7 mouse cellular contexts compared by ENCODE assay signal in the genomic region with DNA sequence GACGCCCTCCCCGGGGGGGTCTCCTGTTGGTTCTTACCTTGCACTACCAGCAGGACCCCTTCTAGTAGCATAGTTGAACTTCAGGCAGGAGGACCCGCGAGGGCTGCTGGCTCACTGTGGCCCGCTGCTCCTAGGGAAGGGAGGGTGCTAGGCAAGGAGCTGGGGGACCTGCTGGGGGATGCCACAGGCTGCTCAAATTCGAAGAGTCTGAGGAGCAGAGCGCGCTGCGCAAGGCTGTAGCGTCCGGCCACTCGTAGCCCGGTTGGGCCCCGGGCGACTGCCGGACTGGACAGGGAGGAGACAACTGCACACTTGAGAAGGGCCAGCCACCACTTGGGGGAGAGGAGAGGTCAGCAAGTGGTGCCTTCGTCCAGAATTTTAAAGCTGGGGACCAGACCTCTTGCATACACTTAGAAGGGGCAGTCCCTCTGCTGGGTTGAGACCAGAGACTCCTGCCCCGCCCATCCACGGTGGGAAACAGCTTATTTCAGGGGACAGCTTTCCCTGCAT. TPM values are rescaled to one million over a fixed set of nuclear protein-coding genes. Genes with fewer than 3 reads are reported as not detected.
DNase-seq lines count a peak whose midpoint lies in the region; ATAC-seq and TF ChIP-seq lines count a peak whose summit lies in the region.

A gene (minus strand): TSS at position 455 of the 510 bp plus-strand sequence.

- H3K9me3 ChIP-seq in ES-Bruce4 (replicated peaks; ENCODE audit: control insufficient read depth, insufficient read depth, low read length, poor library complexity, severe bottlenecking) = no peaks in the 10 kb centered on the region
- H3K9me3 ChIP-seq in heart, embryonic 13.5 days = 0 out of 2 replicates have a peak, but pooled peaks cover 9% of the 10 kb centered on the region
- H3K9me3 ChIP-seq in megakaryocyte, embryonic 14.5 days = peaks cover 12% of the 10 kb centered on the region

- H3ac ChIP-seq in C2C12 (ENCODE audit: control insufficient read depth, insufficient read length, low read depth) = peak within 1 kb of the TSS; percentile 49

- ATAC-seq in heart, embryonic 13.5 days (ENCODE audit: extremely low read depth, insufficient number of reproducible peaks, low FRiP score, low TSS enrichment) = peak; percentile 19; the same call in 1 of the 2 replicates

- H3K4me3 ChIP-seq in C2C12 (ENCODE audit: insufficient read depth, poor library complexity, severe bottlenecking) = peak within 1 kb of the TSS; percentile 21
- peak within 1 kb of the TSS; percentile 9 for H3K4me3 ChIP-seq in ES-Bruce4 (ENCODE audit: low read depth, low read length)
- peak within 1 kb of the TSS; percentile 22 for H3K4me3 ChIP-seq in cortical plate, adult 2 months (ENCODE audit: insufficient read depth, low read length)
- H3K4me3 ChIP-seq in heart, embryonic 13.5 days = peak within 1 kb of the TSS; percentile 54
- peak within 1 kb of the TSS; percentile 89 for H3K4me3 ChIP-seq in megakaryocyte, embryonic 14.5 days (replicated peaks)

- no peaks in the 10 kb centered on the region for H3K79me2 ChIP-seq in C2C12 (ENCODE audit: control insufficient read depth, insufficient read depth)

- TF ChIP-seq CTCF in C2C12 (IDR thresholded peaks at IDR 0.05; ENCODE audit: control insufficient read depth, insufficient read depth, insufficient read length) = no peak
- no peak for TF ChIP-seq CTCF in ES-Bruce4 (IDR thresholded peaks at IDR 0.05; ENCODE audit: low read depth, low read length)
- no peak for TF ChIP-seq CTCF in cortical plate, adult 2 months (IDR thresholded peaks at IDR 0.05; ENCODE audit: extremely low read depth, insufficient read depth, low read length)

- no peaks in the 10 kb centered on the region for H3K36me3 ChIP-seq in C2C12 (ENCODE audit: control insufficient read depth, insufficient read depth)
- no peaks in the 10 kb centered on the region for H3K36me3 ChIP-seq in ES-Bruce4 (ENCODE audit: control insufficient read depth, insufficient read depth, low read length, poor library complexity, severe bottlenecking)
- H3K36me3 ChIP-seq in heart, embryonic 13.5 days = no peaks in the 10 kb centered on the region
- no peaks in the 10 kb centered on the region for H3K36me3 ChIP-seq in megakaryocyte, embryonic 14.5 days (replicated peaks; ENCODE audit: low read length)

- no peaks in the 10 kb centered on the region for H3K4me1 ChIP-seq in ES-Bruce4 (ENCODE audit: control insufficient read depth, insufficient read depth, low read length)
- no peaks in the 10 kb centered on the region for H3K4me1 ChIP-seq in cortical plate, adult 2 months (ENCODE audit: control insufficient read depth, insufficient read depth, low read length)
- H3K4me1 ChIP-seq in heart, embryonic 13.5 days = peaks cover 25% of the 10 kb centered on the region
- peaks cover 47% of the 10 kb centered on the region for H3K4me1 ChIP-seq in megakaryocyte, embryonic 14.5 days

- intact Hi-C loops in left cerebral cortex, postnatal 4 days (cut with DNase I) = no loop called here

- H3K27ac ChIP-seq in ES-Bruce4 (ENCODE audit: insufficient read depth, low read length) = no peak within 1 kb of the TSS
- H3K27ac ChIP-seq in cortical plate, adult 2 months (ENCODE audit: insufficient read depth, low read length) = no peak within 1 kb of the TSS
- no peak within 1 kb of the TSS for H3K27ac ChIP-seq in heart, embryonic 13.5 days (replicated peaks)

- H3K4me2 ChIP-seq in heart, embryonic 13.5 days = peak within 1 kb of the TSS; percentile 98

- TF ChIP-seq POLR2A in ES-Bruce4 (IDR thresholded peaks at IDR 0.05; ENCODE audit: insufficient read depth, low read length) = no peak
- TF ChIP-seq POLR2A in cortical plate, adult 2 months (IDR thresholded peaks at IDR 0.05; ENCODE audit: extremely low read depth, insufficient read depth, low read length) = no peak

- no peaks in the 10 kb centered on the region for H3K79me3 ChIP-seq in C2C12 (ENCODE audit: low read depth)

- peak; percentile 34 for DNase-seq in left cerebral cortex, postnatal 4 days
- peak; percentile 19 for DNase-seq in right cerebral cortex, postnatal 4 days

- no peak for TF ChIP-seq EP300 in ES-Bruce4 (IDR thresholded peaks at IDR 0.05; ENCODE audit: insufficient read depth, low read depth, low read length)

- H3K27me3 ChIP-seq in C2C12 (ENCODE audit: control insufficient read depth, insufficient read depth, insufficient read length) (no peaks in the 10 kb centered on the region), ES-Bruce4 (ENCODE audit: control insufficient read depth, insufficient read depth, low read length, poor library complexity, severe bottlenecking) (no peaks in the 10 kb centered on the region)
- H3K27me3 ChIP-seq in heart, embryonic 13.5 days (replicated peaks) = no peaks in the 10 kb centered on the region
- H3K27me3 ChIP-seq in megakaryocyte, embryonic 14.5 days (replicated peaks) = peaks cover 25% of the 10 kb centered on the region

- 2% methylated on average over 19 of the region's 19 CpGs for WGBS in heart, embryonic 13.5 days

- H3K9ac ChIP-seq in ES-Bruce4 (ENCODE audit: low read depth, poor library complexity, severe bottlenecking) = no peak within 1 kb of the TSS
- peak within 1 kb of the TSS; percentile 79 for H3K9ac ChIP-seq in heart, embryonic 13.5 days

TF ChIP-seq in C2C12, 6 proteins besides CTCF, POLR2A, EP300 and RAD21:
- TF ChIP-seq FOSL1 (IDR thresholded peaks at IDR 0.05; ENCODE audit: insufficient read depth, low read length, poor library complexity, severe bottlenecking) = no peak
- no peak for TF ChIP-seq MYOD1 (IDR thresholded peaks at IDR 0.05; ENCODE audit: control insufficient read depth, insufficient read length, low read depth)
- no peak for TF ChIP-seq USF1 (IDR thresholded peaks at IDR 0.05; ENCODE audit: low read depth)
- TF ChIP-seq MYOG (IDR thresholded peaks at IDR 0.05; ENCODE audit: control insufficient read depth, extremely low read depth, insufficient read length) = no peak
- no peak for TF ChIP-seq MAX (IDR thresholded peaks at IDR 0.05)
- no peak for TF ChIP-seq CEBPB (IDR thresholded peaks at IDR 0.05; ENCODE audit: low read depth)
TF ChIP-seq in C2C12: peak in this region for 0.

RNA-seq across cellular contexts. Expression of the gene that starts here (rescaled TPM):
- 0.77 TPM for polyA plus RNA-seq in C2C12 (2012; fragmentation: generic; extraction: Trizol)
- 0.25 and 0.29 TPM in 2 replicates for polyA plus RNA-seq in ES-Bruce4 (2011; ENCODE audit: insufficient read depth, insufficient read length, low read depth, missing spikeins)
- 0.89 and 0.92 TPM in 2 replicates for polyA plus RNA-seq in cortical plate, adult 2 months (2012; rRNA removed)
- 1.1 and 1.3 TPM in 2 replicates for polyA plus RNA-seq in heart, embryonic 13.5 days (2015; fragmentation: Nextera tagmentation; extraction: Ambion mirVana)
- total RNA-seq in left cerebral cortex, postnatal 4 days (2021) = 1 to 10 TPM; 2.1 to 2.4 TPM
- polyA plus RNA-seq in megakaryocyte, embryonic 14.5 days (2012; ENCODE audit: insufficient read depth, low replicate concordance) = 0.28 TPM in 1 of 2 replicates, not detected in the other

Comparison
In these comparisons a context has a peak if more than half of its experiments do, and no peak if none do; other contexts are left out.
1. H3K4me3 ChIP-seq: peak in every context shown above with its lines; median percentile 89 in megakaryocyte, embryonic 14.5 days; 54 in heart, embryonic 13.5 days; 22 in cortical plate, adult 2 months; 21 in C2C12; 9 in ES-Bruce4.